Mouse (Mus musculus): Measurements from ENCODE around the gene Zfp239. TPM values are rescaled to one million over a fixed set of nuclear protein-coding genes. Genes with fewer than 3 reads are reported as not detected.
"Not testable (repeated sequence)": the region's sequence is repeated elsewhere in the genome, so short reads cannot be mapped to it uniquely, and the experiment has no call there.

Zfp239 gene
- polyA plus RNA-seq, 1 experiment = 10.6 TPM

- TF ChIP-seq POLR2A (IDR thresholded peaks at IDR 0.05; ENCODE audit: borderline replicate concordance, extremely low read depth, insufficient read depth, insufficient read length, poor library complexity, severe bottlenecking) (no peak), CTCF (IDR thresholded peaks at IDR 0.05; ENCODE audit: borderline replicate concordance, extremely low read depth, insufficient read depth, insufficient read length) (peak; percentile 1; the same call in 1 of the 2 replicates)
- no peak for DNase-seq (ENCODE audit: low read depth)
Measured at GRCm38 (mm10) chr6:117851747-117852146, 10.2 kb upstream of the Zfp239 start.

- TF ChIP-seq CTCF (IDR thresholded peaks at IDR 0.05; ENCODE audit: borderline replicate concordance, extremely low read depth, insufficient read depth, insufficient read length) (0 out of 2 replicates have a peak, but pooled peaks have one; percentile 9), POLR2A (IDR thresholded peaks at IDR 0.05; ENCODE audit: borderline replicate concordance, extremely low read depth, insufficient read depth, insufficient read length, poor library complexity, severe bottlenecking) (no peak)
- no peak for DNase-seq (ENCODE audit: low read depth)
Measured at GRCm38 (mm10) chr6:117857990-117858389, 3.9 kb upstream of the Zfp239 start.

- TF ChIP-seq CTCF (IDR thresholded peaks at IDR 0.05; ENCODE audit: borderline replicate concordance, extremely low read depth, insufficient read depth, insufficient read length) = no peak
- no peak for TF ChIP-seq POLR2A (IDR thresholded peaks at IDR 0.05; ENCODE audit: borderline replicate concordance, extremely low read depth, insufficient read depth, insufficient read length, poor library complexity, severe bottlenecking)
- no peak for DNase-seq (ENCODE audit: low read depth)
Measured at GRCm38 (mm10) chr6:117862465-117862864, 565 bp downstream of the Zfp239 start.

- peak; percentile 89 for DNase-seq (ENCODE audit: low read depth)
- TF ChIP-seq POLR2A (IDR thresholded peaks at IDR 0.05; ENCODE audit: borderline replicate concordance, extremely low read depth, insufficient read depth, insufficient read length, poor library complexity, severe bottlenecking) = no peak
- no peak for TF ChIP-seq CTCF (IDR thresholded peaks at IDR 0.05; ENCODE audit: borderline replicate concordance, extremely low read depth, insufficient read depth, insufficient read length)
Measured at GRCm38 (mm10) chr6:117862899-117863620, 1.2 kb downstream of the Zfp239 start.

GRCm38 (mm10) chr6:117863751-117864150, 1.9 kb downstream of the Zfp239 start:
- no peak for DNase-seq (ENCODE audit: low read depth)
- TF ChIP-seq CTCF (IDR thresholded peaks at IDR 0.05; ENCODE audit: borderline replicate concordance, extremely low read depth, insufficient read depth, insufficient read length) (no peak), POLR2A (IDR thresholded peaks at IDR 0.05; ENCODE audit: borderline replicate concordance, extremely low read depth, insufficient read depth, insufficient read length, poor library complexity, severe bottlenecking) (no peak)

- DNase-seq (ENCODE audit: low read depth) = no peak
- no peak for TF ChIP-seq CTCF (IDR thresholded peaks at IDR 0.05; ENCODE audit: borderline replicate concordance, extremely low read depth, insufficient read depth, insufficient read length)
- TF ChIP-seq POLR2A (IDR thresholded peaks at IDR 0.05; ENCODE audit: borderline replicate concordance, extremely low read depth, insufficient read depth, insufficient read length, poor library complexity, severe bottlenecking) = no peak
Measured at GRCm38 (mm10) chr6:117868187-117868586, 6.3 kb downstream of the Zfp239 start.

- no peak for DNase-seq (ENCODE audit: low read depth)
- TF ChIP-seq CTCF (IDR thresholded peaks at IDR 0.05; ENCODE audit: borderline replicate concordance, extremely low read depth, insufficient read depth, insufficient read length) (no peak), POLR2A (IDR thresholded peaks at IDR 0.05; ENCODE audit: borderline replicate concordance, extremely low read depth, insufficient read depth, insufficient read length, poor library complexity, severe bottlenecking) (no peak)
Measured at GRCm38 (mm10) chr6:117871034-117871433, 9.1 kb downstream of the Zfp239 start.

GRCm38 (mm10) chr6:117873450-117873849, 11.6 kb downstream of the Zfp239 start:
- DNase-seq (ENCODE audit: low read depth) = not testable (repeated sequence)

GRCm38 (mm10) chr6:117874621-117875281, 12.9 kb downstream of the Zfp239 start:
- TF ChIP-seq CTCF (IDR thresholded peaks at IDR 0.05; ENCODE audit: borderline replicate concordance, extremely low read depth, insufficient read depth, insufficient read length) = no peak
- no peak for TF ChIP-seq POLR2A (IDR thresholded peaks at IDR 0.05; ENCODE audit: borderline replicate concordance, extremely low read depth, insufficient read depth, insufficient read length, poor library complexity, severe bottlenecking)
- no peak for DNase-seq (ENCODE audit: low read depth)

- no peak for TF ChIP-seq POLR2A (IDR thresholded peaks at IDR 0.05; ENCODE audit: borderline replicate concordance, extremely low read depth, insufficient read depth, insufficient read length, poor library complexity, severe bottlenecking)
- TF ChIP-seq CTCF (IDR thresholded peaks at IDR 0.05; ENCODE audit: borderline replicate concordance, extremely low read depth, insufficient read depth, insufficient read length) = no peak
- peak; percentile 97 for DNase-seq (ENCODE audit: low read depth)
Measured at GRCm38 (mm10) chr6:117878700-117879407, 17.0 kb downstream of the Zfp239 start.

- DNase-seq (ENCODE audit: low read depth) = peak; percentile 99
- TF ChIP-seq CTCF (IDR thresholded peaks at IDR 0.05; ENCODE audit: borderline replicate concordance, extremely low read depth, insufficient read depth, insufficient read length) = peak; percentile 100
- TF ChIP-seq POLR2A (IDR thresholded peaks at IDR 0.05; ENCODE audit: borderline replicate concordance, extremely low read depth, insufficient read depth, insufficient read length, poor library complexity, severe bottlenecking) = peak; percentile 99
Measured at GRCm38 (mm10) chr6:117879408-117880115, 17.7 kb downstream of the Zfp239 start.

All from brain, embryonic 14.5 days (tissue).